Mouse (Mus musculus): ENCODE measurements around the gene Maco1.
"Not testable (repeated sequence)": the region's sequence is repeated elsewhere in the genome, so short reads cannot be mapped to it uniquely, and the experiment has no call there.

The Maco1 gene

GRCm38 (mm10) chr4:134813406-134814228 is 39.5 kb downstream of the Maco1 start:
- no peak for DNase-seq (ENCODE audit: low spot score)

DNA sequence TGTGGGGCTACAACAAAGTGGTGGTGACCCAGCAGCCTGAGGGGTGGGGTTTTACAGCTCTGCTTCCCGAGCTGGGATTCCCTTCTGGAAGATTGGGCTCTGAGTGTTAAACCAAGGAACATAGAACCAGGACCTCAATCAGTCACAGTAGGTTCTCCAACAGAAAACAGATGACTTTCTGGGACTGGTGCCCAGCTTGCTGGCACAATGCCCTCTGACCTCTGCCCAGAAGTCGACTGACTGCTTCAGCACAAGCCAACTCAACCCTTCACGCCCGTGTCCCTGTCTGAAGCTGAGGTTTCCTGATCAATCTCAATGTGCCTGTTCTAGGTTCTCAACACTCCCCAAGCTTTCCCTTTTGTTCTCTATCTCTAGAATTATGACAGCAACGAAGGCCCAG is 48.4 kb downstream of the Maco1 start:
- DNase-seq (ENCODE audit: low spot score): no peak

DNA sequence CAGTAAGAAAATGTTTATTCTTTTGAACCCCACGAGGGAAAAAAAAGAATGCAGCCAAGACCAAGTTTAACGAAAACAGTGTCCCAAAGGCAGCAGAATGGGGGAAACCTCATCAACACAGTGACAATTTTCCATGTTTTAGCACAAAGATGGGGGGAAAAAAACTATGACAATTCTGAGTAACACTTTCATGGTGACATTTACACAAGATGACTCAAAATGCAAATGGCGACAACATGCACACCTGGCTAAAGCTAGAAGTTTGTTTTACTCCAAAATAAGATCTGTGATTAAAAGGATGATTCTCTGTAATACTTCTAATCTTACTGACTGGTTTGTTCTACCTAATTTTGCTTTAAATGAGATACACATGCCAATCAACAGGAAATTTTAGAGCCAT is 50.4 kb downstream of the Maco1 start:
- no peak for DNase-seq (ENCODE audit: low spot score)

DNA sequence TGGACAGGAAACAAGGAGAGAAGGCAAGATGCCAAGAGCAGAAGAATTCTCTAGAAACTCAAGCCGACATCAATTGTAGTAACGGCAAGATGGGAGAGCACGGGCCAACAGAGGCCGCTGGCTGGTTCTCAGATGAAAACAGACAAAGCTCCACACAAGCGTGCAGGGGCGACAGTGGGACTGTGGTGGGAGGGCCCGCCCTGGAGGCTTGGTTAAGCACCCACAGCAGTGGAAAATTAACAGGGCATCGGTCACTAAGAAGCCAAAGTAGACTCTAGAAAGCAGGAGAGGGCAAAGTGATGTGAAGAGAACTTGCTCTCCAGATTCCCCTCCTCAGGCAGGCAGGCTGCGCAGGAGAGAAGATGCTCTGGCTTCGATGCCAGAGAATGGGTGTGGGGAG is 51.0 kb downstream of the Maco1 start:
- no peak for DNase-seq (ENCODE audit: low spot score)

DNA sequence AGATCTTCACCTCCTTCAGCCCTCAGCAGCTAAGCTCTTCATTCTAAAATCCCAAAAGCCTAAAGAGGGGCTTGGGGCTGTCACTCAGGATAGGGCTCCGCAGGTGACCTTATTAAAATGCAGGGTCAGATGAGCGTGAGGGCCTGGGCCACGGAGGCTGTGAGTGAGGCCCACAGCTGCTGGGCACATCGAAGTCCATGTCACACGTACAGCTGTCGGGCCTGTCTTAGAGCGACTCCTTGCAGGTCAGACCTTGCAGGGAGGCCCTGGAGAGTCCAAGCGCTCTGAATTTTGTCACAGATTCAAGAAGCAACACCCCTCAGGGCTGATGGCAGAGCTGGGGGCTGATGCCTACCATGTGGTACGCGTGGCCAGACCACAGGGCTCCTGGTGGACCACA is 52.5 kb downstream of the Maco1 start:
- no peak for DNase-seq (ENCODE audit: low spot score)

DNA sequence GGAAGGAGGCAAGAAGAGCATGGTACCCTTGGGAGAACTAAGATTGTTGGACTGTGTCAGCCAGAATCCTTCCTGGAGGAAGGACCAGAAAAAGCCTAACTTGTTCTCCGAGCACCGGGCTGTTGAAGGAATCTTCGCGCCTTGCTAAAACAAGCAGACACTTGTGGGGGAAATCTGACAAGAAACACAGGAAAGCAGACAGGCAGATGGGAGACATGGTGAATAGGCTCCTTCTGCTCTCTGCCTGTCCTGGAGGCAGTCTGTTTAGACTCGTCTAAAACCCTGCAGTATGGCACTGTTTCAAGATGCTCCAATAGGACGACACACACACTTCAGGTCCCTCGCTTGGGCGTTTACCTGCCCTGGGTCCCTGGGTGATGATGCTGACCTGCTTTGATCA is 53.0 kb downstream of the Maco1 start:
- DNase-seq (ENCODE audit: low spot score): peak; percentile 30

DNA sequence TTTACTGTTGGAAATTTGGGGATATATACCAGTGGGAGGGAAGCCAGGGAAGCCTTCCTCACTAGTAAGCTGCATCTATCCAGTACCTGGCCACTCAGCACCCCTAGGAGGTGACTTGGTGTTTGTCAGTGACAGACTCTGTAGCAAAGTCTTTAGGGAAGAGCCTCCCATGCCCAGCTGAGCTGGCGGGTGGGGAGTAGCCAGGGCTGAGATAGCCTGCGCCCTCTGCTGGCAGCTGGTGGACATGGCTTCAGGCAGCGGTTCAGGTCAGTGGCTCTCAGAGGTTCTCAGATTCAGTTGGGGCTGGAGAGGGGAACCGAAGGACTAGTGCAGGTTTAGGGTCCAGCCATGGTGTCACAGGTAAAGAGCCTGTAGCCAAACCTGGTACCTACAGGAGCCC is 53.9 kb downstream of the Maco1 start:
- DNase-seq (ENCODE audit: low spot score): no peak

GRCm38 (mm10) chr4:134798861-134799260 is 54.3 kb downstream of the Maco1 start:
- no peak for DNase-seq (ENCODE audit: low spot score)

DNA sequence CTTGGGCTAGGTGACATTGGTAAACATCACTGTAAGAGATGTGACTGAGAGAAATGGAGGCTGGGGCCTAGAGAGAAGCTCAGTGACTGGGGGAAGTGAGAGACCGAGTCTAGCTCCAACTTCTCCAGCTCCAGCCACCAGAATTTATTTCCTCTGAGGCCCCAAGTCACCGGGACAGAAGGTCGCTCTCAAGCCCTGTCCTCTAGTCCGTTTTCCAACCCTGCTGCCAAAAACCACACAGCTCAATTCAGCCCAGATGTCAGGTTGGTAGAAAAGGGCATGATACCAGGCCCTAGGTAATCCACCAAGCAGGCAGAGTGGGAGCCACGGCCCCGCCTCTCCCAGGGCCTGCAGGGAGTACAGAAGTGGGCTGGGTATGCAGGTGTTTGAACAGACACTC is 55.5 kb downstream of the Maco1 start:
- DNase-seq (ENCODE audit: low spot score): no peak

DNA sequence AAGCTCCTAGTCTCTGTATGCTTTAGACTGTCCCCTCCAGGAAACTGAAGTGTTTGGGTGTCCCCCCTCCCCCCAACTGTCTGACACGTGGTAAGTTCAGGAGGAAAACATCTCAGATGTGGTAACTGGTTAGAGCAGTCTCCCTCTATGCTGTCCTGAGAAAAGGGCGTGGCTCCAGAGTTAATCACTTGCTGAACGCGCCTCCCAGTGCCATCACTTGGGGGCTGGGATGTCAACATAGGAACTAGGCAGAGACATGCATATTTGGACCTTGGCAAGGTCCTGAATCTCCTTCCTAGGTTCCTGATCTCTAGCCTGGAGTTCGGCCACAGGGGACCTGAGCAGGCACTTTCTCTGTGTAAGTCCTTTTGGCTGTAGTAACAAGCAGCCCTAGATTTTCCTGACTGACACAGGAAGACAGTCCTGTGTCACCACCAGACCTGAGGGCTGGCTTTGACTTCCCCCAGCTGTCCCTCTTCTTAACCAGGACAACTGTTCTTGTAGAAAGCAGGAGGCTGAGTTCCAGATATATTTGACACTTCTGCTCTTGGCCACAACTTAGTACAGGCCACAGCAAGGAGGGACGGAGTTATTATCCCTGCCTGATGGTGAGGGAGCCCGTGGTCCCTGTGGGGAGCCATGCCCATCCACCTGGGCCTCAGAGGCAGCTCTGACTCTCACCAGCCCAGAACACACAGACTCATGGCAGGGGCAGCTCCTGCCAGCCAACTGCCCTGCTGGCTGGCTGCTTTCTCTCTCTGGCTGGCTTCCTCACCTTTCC is 56.4 kb downstream of the Maco1 start:
- DNase-seq (ENCODE audit: low spot score): no peak

DNA sequence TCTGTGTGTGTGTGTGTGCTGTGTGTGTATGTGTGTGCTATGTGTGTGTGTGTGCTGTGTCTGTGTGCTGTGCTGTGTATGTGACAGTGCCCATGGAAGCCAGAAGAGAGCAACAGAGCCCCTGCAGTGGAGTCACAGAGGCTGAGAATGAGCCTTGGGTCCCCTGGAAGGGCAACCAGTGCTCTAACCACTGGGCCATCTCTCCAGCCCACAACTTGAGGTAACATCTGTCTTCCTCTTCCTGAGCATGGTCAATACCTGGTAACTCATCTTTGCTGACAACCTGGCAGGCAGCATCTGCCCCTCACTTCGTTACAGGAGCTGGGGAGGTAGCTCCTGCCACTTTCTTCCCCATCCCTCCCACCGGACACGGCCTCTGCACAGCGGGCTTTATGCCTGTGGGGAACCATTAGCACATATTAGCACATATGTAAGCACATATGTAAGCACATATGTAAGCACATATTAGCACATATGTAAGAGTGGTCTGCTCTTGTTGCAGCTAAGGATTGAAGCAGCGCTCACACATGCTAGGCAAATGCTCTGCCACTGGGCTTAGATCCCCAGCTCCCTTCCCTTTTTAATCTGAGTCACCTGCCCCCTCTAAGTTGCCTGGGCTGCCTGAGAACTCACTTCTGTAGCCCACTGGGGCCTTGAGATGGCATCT is 57.2 kb downstream of the Maco1 start:
- DNase-seq (ENCODE audit: low spot score): no peak

DNA sequence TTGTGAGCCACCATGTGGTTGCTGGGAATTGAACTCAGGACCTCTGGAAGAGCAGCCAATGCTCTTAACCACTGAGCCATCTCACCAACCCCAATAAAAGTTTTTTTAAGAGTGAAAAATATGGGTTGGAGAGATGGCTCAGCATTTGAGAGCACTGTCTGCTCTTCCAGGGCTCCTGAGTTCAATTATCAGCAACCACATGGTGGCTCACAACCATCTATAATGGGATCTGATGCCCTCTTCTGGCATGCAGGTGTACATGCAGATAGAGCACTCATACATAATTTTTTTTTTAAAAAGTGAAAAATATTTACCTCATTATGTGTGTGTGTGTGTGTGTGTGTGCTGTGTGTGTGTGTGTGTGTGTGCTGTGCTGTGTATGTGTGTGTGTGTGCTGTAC is 58.2 kb downstream of the Maco1 start:
- DNase-seq (ENCODE audit: low spot score): not testable (repeated sequence)

GRCm38 (mm10) chr4:134793213-134793956 is 59.8 kb downstream of the Maco1 start:
- DNase-seq (ENCODE audit: low spot score): no peak

DNA sequence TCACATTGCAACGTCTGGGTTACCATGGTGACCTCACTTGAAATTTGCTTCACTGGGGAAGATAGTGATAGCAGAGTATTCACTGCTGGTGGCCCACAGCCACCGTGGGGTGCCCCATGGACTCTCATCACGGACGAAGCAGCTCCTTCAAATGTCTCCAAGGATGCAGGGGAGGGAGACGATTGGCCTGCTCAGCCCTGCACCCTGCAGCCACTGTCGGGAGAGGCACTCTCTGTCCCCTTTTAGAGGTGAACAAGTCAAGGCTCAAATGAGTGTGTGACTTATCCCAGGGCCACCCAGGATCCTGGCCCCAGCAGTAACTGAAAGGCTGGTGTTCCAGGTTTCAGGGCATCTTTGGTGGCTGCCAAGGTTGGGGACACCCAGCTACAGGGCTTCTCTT is 61.4 kb downstream of the Maco1 start:
- no peak for DNase-seq (ENCODE audit: low spot score)

GRCm38 (mm10) chr4:134786946-134787345 is 66.2 kb downstream of the Maco1 start:
- no peak for DNase-seq (ENCODE audit: low spot score)

DNA sequence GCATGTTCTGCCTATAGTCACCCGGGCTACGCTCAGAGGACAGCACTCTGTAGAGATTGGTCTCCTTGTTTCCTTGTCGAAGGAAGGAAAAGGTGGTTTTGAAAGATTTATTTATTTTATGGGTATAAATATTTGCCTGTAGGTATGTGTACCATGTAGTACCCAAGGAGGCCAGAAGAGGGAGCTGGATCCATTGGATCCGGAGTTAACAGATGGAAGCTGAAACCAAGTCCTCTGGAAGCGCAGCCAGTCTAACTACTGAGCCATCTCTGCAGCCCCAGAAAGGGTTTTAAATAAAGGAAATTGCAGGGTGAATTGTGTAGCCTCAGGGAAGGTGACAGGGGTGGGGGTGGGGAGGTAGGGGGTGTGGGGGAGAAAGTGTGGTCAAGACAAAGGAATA is 68.4 kb downstream of the Maco1 start:
- no peak for DNase-seq (ENCODE audit: low spot score)

- DNase-seq (ENCODE audit: low spot score): no peak
These were observed 73.8 kb downstream of the Maco1 start for GRCm38 (mm10) chr4:134779136-134779934.

DNA sequence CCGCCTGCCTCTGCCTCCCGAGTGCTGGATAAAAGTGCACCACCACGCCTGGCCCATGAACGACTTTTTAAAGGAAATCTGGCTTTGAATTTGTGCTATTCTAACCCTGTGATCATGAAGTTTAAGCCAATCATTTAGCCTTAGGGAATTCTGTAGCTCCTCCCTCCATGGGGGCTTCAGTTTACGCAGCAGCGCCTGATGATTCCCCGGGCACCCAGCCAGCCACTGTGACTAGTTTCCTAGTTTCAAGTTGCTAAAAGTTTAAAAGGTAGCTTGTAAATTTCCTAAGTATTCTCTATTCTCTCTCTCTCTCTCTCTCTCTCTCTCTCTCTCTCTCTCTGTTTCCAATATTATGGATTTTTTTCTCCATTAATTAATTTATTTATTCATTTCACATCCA is 76.9 kb downstream of the Maco1 start:
- no peak for DNase-seq (ENCODE audit: low spot score)

GRCm38 (mm10) chr4:134775234-134775944 is 77.8 kb downstream of the Maco1 start:
- no peak for DNase-seq (ENCODE audit: low spot score)

DNA sequence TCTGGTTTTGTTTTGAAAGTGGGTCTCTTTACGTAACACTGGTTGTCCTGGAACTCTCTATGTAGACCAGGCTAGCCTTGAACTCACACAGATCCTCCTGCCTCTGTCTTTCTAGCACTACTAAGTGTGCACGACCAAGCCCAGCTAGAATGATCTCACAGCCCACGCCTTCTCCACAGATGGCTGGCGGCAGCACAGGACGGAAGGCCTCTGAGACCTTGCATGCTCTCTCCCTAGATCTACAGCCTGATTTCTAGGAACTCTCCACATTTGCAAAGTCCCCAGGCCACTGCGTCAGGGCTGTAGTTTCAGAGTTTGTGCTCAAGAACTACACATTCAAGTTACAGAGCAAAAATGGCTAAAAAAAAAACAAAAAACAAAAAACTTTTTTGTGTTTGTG is 79.0 kb downstream of the Maco1 start:
- DNase-seq (ENCODE audit: low spot score): no peak
